Mouse (Mus musculus) forelimb bud, embryonic 11.5 days (tissue): ENCODE measurements around the gene 2010111I01Rik.

Experiments used
- DNase-seq: peaks from one replicate; pipeline ENCODE4 v3.0.0-alpha.2; 2012; ENCODE audit warnings: low read depth, low spot score

The 2010111I01Rik gene

DNA sequence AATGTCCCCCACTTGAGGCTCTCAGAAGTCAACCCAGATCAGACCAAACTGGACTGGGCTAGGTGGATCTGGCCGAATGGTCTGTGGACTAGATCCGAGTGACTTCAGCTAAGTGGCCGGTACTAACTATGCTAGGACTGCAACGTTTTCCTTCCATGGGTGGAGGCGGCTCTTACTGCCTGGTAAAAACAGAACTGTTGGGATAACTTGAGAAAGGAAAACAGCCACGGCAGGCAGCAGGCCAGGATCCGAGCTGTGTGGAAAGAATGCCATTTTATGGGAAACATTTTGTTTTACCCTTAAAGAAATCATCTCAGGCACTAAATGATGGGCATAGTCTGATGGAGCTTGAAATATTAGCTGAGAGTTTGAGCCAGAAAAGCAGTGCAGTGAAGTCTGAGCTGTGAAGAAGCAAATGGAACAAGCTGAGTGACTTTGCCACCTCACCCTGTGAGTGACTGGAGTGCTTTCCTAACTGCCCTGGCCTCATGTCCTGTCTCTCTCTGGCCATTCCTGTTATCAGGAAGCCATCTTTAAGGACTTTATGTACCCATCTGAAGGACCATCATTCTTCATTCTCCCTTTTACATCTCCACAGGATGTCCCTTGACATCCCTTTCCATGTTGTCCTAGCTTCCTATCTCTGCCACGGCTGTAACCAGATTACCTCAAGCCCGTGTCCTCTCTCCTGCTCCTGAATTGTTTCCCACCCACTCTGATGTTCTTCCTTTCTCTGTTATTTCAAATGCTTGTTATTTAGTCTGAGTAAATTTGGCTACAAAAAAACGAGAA, 277.9 kb downstream of the 2010111I01Rik start:
- no peak for DNase-seq

DNA sequence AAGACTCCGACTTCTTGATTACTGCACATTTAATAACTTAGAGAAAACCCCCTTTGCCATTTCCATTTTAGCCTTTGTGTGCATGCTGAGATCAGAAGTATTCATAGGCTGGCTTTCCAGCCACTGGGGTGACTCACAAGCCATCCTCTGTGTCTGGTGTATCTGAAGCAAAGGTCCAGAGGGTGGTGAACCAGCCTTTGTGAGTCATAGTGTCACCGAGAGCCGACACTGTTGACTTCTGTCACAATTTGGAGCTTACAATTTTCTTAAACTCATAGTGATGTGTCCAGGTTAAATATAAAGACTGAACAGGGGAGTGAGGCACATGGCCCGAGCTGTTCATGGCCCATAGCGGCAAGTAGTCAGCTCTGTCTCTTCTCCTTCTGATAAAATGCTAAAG, 278.9 kb downstream of the 2010111I01Rik start:
- no peak for DNase-seq

DNA sequence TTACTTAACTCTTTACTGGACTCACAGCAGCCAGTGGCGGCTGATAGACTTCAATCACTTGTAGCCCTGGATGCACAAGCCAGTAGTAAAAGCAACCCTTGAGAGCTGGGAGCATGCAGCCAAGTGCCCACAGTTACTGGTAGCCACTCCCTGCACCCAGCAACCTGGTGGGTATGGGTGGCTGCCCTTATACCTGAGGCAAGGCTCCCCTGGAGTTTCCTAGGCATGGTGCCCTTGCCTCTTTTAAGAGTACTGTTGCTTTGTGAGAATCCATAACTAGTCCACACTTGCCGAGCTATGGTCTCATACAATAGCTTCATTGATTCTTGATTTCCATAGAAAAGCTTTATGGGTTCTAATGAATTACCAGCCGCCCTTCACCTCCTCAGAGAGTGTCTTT, 279.7 kb downstream of the 2010111I01Rik start:
- DNase-seq, result no peak

DNA sequence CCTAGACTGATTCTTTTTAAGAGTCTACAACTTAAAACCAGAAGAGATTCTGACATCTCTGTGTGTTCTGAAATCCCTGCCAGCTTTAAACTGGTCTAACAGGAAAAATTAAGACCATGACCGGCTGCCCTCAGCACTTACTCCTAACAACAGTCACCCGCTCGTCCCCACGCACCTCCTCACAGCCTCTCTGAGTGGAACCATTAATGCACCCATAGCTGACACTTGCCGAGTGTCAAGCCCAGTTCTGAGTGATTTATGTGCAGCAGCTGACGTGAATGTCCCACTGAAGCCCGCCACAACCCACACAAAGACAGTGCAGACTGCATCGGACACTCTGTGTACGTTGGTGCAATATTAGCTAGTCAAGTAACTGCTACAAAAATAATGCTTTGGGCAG, 280.5 kb downstream of the 2010111I01Rik start:
- no peak for DNase-seq

DNA sequence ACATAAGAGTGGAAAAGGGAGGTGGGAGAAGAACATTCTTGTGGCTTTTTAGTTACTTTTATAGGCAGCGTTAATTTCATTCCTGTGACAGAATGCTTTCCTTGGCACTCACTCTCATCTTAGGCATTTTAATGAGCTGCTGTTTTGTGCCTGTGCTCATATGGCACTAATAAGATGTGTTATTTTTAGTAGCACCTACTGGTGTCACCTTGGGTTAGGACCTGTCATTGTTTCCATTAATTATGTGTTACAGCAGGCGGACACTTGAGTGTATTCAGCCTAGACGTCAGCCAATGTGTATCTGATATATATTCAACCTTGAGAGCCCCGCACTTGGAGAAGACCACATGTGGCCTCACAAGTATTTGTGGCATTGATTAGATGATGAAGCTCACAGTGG, 281.1 kb downstream of the 2010111I01Rik start:
- DNase-seq, result no peak

DNA sequence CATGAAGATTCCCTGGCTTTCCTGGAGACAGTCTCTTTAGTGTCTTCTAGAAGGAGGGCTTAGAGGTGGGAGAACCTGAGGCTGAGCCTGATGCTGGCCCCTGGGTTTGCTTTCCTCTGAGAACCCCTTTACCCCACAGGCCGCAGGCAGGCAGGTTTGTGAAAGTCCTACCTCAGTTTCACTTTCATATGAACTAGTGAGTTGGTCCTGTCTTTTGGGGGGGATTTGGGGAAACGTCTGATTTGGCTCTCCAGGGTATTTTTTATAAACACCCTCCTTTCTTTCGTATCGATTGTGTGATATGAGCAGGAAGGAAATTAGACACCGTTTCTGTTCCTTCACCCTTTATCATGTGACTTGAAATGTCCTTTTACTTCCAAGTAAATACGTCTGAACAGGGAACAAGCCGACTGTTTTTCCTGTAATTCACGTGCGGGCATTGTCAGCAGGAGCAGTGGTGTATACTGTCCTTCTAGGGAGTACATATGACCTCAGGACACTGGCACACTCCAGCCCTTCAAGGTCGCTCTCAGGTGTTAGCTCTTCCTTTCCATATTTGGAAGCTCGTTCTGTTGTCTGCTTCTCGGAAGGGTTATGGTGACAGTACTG, 281.7 kb downstream of the 2010111I01Rik start:
- no peak for DNase-seq

DNA sequence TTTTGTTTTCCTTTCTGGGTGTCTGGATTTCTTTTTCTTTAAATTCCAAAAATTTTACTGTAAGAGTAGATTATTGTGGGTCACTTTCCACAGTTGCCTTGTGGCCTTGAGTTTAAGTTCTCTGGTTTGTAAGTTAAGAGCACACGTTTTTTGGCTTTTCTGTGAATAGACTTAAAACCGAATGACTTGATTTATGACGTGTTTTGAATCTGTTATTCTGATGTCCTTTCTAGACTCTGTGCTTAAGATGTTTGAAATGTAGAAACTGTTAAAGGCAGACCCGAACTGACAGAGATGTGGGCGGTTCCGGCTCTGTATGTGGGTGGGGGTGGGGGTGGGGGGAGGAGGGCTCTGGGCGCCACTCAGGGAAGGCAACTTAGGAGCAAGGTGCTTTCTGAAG, 282.3 kb downstream of the 2010111I01Rik start:
- DNase-seq, result no peak

DNA sequence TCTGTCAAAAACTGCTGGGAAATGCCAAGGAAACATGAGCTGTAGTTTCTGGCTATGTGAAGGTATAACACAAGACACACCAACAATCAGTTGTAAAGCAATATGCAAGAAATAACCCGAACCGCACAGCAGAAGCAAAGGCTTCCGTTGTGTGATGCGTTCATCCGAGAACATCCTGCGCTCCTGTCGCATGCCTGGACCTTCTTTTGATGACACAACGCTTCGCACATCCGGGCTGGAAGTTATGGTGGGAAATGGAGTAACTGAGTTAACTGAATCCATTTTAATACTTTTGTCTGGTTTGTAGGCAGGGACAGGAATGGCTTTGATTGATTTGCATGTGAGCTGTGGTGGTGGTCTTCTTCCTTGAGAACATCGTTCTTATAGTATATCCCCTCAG, 282.9 kb downstream of the 2010111I01Rik start:
- DNase-seq, result no peak

DNA sequence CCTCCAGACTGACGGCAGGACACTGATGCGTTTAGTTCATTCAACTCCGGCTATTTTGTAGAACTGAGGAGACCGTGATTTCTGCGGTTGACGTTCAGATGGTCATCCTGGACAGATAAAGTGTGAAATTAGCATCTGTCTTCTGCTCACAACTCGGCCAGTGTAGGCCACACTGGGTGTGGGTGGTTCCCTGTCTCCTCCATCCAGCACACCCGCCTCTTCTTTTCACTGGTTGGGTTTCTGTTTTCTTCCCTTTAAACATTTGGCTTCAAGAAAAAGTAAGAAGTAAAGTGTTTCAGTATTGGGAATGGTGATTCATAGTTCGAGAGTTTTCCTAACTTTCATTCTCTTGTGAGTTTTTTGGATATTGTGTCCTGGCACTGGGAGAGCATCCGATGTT, 283.6 kb downstream of the 2010111I01Rik start:
- no peak for DNase-seq

DNA sequence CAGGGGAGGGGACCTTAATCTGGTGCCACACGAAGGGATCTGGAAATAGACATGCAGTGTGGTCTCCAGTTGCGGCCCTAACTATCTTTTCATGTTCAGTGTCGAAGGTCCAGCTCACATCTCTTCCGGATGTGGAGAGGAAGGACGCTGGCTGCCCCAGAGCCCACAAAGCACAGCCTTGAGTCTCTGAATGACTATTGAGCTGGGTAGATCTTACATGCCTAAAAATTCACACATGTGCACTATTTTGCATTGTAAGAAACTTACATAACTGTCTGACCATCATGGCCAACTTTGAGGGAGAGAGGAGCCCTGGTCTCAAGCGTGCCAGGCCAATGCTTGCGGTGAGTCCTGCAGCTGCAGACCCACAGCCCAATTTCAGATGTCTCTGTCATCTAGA, 284.5 kb downstream of the 2010111I01Rik start:
- DNase-seq, result no peak

DNA sequence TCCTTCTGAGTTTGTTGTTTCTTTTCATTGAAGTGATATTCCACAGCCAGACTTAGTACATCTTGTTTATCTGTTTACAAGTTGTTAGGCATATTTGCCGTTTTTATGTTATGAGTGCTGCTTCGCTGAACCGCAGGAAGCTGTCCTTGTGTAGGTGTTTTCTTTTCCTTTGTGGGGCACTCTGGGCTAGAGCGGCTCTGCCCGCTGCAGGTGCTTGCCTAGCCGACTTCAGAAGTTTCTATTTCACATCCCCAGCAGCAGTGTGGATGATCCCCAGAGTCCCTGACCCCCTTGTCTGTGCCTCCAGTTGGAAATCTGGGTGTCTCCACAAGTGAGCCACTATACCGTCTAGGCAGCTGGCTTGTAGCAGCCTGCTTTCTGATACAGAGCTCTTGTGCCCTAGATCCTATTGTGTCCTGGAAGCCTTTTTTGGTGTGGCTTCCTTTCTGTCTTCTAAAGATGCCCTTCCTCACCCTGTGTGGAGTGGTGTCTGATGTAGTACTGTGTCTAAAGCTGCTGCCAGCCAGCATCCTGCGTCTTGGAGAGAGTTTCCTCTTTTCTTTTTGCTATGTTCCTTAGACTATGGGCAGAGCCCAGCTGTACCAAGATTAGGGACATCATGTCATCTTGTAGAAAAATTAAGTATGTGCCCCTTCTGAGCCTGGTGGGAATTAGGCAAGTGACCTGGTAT, 285.2 kb downstream of the 2010111I01Rik start:
- DNase-seq, result no peak

DNA sequence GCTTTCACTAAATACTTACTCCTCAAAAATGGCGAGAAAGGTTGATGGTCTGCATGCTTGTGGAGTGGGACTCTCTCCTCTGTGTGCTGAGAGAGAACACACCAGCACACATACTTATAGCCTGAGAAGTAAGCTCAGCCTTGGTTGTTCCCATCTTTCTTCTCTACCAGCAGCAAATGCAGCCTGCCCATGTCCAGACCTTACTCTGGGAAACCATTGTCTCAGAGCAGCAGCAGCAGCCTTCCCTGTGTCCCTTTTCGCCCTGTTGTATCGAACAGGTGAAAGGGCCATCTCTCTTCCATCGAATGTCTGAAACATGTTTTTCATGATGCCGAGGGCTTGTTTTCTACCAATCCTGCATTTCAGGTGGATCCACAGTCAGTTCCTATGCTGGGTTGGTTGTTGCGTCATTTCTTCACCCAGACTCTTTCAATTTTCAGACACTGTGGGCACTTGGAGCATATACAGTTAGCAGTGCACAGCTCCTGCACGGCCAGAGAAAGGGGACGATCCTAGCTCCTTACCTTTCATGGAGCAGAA, 285.8 kb downstream of the 2010111I01Rik start:
- no peak for DNase-seq

DNA sequence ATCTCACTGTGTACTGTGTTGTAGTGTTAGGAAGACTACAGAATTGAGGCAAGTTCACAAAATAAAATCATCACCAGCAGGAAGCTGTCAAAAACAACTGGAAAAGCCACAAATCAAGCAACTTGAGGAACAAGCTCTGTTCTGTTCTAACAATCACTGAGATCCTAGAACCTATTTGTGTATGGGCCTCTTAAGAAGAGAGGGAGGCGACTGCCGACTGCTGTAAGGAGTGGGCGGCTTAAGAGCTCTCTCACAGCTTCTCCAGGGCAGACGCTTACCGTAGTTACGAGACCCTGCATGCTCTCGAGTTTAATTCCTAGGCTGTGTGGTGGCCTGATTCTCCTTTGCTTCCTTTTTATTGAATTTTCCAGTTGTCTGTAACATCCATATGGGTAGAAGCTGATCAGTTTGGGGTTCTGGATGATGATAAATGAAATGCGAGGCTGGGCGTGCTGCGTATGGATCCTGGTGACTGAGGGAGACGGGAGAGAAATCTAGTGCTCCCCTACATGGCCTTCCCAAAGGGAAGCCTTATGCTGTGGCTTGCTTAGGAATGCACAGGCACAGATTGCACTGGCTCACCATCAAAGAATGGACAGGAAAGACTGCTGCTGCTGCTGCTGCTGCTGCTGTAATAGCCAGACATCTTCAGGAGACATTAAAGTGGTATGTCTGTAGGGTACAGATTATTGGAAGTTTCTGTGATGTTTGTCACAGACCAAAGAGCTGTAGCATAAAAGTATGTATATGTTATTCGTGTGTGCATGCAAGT, 286.6 kb downstream of the 2010111I01Rik start:
- DNase-seq, result no peak

DNA sequence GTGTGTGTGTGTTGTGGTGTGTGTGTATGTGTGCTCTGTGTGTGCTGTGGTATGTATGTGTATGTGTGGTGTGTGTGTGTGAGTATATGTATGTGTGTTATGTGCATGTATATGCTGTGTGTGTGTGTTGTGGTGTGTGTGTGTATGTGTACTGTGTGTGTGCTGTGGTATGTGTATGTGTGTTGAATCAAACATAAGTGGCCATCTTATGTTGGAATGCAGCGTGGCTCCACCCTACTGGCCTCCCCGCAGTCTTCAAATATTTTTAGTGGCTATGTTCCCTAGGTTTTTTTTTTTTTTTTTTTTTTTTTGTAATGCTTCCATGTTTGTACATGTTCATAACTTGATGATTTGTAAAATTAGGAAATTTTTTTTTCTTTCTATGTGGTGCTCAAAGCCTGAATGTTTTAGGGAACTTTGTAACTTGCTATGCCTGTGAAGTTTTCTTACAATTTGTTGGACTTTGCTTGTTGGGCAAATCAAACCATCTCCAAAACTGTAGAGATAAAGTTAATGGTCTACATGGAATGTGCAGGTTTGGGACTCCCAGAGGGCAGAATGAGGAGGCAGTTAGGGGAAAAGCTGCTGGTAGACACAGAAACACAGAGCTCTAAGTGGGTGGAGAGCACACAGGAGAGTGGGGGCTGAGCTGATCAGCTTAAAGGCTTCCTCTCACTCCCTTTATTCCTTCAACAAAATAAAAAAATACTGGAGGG, 287.8 kb downstream of the 2010111I01Rik start:
- DNase-seq, result no peak

DNA sequence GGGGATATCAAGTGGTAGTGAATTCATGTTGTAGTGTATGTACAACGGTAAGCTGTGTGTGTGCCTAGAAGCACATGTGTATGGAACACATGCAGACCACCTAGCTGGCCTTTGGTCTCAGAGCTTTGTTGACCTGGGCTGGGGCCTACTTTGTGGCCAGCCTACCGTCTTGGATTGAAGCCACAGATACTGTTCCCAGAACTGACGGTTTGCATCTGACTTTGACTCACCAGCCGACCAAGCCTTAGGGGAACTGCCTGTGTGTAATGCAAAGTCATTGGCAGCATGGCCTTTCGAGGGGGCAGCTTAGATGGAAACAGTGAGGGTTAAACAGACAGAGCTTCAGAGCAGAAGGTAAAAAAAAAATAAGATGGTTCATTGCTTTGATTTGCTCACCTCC, 288.5 kb downstream of the 2010111I01Rik start:
- DNase-seq, result no peak

DNA sequence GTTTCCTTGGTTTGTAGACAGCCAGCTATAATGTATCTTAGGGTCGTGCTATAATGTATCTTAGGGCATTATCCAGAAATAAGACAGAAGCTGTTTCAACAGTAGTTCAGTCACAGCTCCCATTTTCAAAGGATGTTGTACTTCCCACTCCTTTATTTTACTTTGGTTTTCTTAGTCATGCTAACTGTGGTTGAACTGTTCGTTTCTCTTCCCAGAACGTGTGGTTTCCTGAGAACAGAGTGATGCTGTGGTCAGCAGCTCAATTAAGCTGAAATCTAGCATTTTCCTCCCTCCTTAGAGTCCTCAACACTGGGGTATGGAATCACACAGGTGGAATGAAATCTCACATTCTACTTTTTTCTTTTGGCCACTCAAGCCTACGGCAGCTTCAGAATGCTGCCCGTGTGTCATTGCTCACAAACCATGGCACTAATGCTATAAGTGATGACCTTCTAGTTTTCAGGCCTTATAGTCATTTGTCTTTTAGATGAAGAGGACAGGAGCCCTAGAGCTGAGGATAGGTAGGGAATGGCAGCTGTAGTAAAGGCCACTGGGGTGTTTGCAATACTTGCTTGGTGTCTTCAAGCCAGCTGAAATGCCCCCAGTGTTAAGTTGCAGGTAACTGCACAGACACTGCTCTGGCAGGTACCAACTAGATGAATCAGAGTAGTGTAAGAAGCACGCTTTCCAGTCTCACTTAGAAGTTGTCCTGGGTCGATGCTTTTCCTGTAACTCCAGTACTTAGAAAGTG, 289.4 kb downstream of the 2010111I01Rik start:
- no peak for DNase-seq

DNA sequence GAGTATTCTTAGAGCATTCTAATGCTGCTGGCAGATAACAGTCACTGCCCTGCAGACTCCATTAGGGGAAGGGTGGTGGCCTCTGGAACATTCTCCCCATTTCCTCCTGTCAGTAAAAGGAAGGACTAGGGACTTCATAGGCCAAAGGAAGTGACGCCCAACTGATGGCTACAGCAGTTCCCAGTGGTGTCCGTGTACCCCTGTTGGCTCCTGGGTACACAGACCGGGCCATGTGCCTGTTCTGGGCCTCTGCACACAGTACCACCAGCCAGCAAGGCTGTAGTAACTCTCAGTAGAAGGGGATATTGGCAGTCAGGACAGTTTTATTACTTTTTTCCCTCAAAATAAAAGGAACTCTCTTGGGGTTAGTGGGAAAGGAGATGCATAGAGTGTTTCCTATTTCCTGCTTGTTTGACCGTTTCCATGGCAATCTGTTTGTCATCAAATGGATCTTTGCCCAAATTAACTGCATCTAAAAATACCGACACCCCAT, 290.9 kb downstream of the 2010111I01Rik start:
- DNase-seq, result no peak

DNA sequence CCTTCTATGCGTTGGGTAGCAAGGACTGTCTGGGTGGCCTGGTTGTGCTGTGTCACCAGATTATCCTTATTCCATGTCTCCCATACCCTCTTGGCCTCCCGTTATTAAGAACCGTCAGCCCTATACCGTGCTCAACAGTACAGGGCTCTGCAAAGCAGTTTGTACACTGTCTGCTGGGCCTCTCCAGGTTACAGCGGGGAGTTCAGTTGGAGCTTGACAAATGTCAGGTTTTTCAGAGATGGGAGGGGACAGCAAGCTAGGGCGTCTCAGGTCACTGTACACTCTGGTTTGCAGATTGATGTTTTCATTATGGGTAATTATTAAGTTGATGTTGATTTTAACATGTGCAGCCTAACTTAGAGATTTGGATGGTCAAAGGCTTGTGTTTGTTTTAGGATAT, 291.5 kb downstream of the 2010111I01Rik start:
- no peak for DNase-seq

DNA sequence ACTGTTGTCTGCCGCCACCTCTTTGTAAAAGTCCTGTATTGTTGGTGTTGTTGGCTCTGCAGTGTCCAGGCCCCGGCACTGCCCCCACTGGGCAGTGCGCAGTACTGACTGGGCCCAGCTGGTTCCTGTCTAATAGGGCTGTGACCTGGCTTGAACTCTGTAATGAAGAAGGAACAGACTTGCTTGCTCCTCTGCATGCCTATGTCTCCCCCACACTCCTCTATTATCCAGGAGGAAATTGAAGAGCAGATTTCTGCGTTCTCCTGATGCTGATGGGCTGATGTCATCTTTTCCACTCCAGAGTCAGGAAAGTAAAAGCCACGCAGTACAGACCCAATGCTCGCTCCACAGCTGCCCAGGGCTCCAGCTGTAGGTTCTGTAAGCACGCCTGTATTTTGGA, 292.1 kb downstream of the 2010111I01Rik start:
- DNase-seq, result no peak

DNA sequence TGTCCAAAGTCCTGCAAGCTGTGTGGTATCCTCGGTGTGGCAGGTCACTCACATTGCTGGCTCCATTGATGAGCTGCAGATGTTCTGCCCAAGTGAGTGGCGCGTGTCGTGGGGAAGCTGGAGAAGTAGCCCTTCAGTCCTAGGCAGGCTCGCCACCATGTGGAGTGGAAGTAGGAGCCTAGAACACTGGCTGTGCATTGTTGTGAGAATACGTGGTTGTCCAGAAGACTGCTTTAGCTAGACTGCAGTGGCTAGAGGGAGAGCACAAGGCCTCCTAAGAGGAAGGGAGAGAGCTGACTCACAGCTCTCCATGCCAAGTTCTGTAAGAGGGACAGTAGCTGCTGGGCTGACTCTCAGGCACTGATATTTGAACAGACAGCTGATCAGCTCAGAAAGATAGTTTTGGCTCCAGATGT, 293.5 kb downstream of the 2010111I01Rik start:
- no peak for DNase-seq
